Mouse (Mus musculus) ES-Bruce4 (cell line): ENCODE results near the gene Exoc3l.

ENCODE experiments used
- CTCF ChIP-seq: IDR thresholded peaks from one replicate; pipeline ENCODE4 v1.8.1; 2011; ENCODE audit warnings: low read depth, low read length
- POLR2A ChIP-seq: IDR thresholded peaks from one replicate; pipeline ENCODE4 v1.8.1; 2011; ENCODE audit warnings: low read length; ENCODE audit not compliant: insufficient read depth

DNA sequence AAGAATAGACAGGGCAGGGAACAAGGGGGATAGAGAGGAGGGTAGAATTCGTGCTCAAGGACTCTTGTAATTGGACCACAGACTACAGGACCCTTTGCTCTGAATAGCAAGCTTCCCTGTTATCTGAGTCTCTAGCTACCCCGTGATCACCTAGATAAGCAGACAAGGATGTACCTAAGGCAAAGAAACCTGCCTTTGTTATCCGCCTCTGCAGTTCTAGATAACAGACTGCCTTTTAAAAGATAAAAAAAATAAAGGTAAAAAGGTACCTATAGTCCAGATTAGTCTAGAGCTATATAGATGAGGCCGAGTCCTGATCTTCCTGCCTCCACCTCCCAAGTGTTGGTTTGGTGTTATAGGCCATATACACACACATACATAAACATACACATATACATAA is 46.9 kb upstream of the Exoc3l start:
- TF ChIP-seq CTCF (no peak), POLR2A (no peak)
